ENCODE assay signal across 7 mouse cellular contexts in genomic region chr5:143909417-143910400, GRCm38 (mm10). TPM values are rescaled to one million over a fixed set of nuclear protein-coding genes. Genes with fewer than 3 reads are reported as not detected.
DNase-seq lines count a peak whose midpoint lies in the region; ATAC-seq lines count a peak whose summit lies in the region.

TSS of gene Aimp2 (minus strand) at chr5:143909847.
TSS of gene Pms2 (plus strand) at chr5:143909964.

- H3K9me3 ChIP-seq in embryonic facial prominence, embryonic 12.5 days = no peaks in the 10 kb centered on the region
- no peaks in the 10 kb centered on the region for H3K9me3 ChIP-seq in limb, embryonic 11.5 days (ENCODE audit: control insufficient read depth, low read length)
- no peaks in the 10 kb centered on the region for H3K9me3 ChIP-seq in midbrain, embryonic 14.5 days (ENCODE audit: control insufficient read depth, low read length)

- H3K27ac ChIP-seq in embryonic facial prominence, embryonic 12.5 days = peak within 1 kb of the TSS; percentile 78
- peak within 1 kb of the TSS; percentile 70 for H3K27ac ChIP-seq in limb, embryonic 11.5 days (replicated peaks; ENCODE audit: low read depth, low read length)
- peak within 1 kb of the TSS; percentile 84 for H3K27ac ChIP-seq in midbrain, embryonic 14.5 days (replicated peaks; ENCODE audit: low read depth, low read length)

- DNase-seq in adrenal gland, postnatal 25 days = peak; percentile 90
- DNase-seq in heart, adult 11 months = peak; percentile 100
- DNase-seq in kidney, adult 18-20 months = peak; percentile 96
- peak; percentile 95 for DNase-seq in limb, embryonic 11.5 days (ENCODE audit: low spot score)
- peak; percentile 99 for DNase-seq in midbrain, embryonic 14.5 days
- DNase-seq in spleen, adult 18-20 months = peak; percentile 85 to 86

- H3K4me2 ChIP-seq in embryonic facial prominence, embryonic 12.5 days (replicated peaks) = peak within 1 kb of the TSS; percentile 76
- peak within 1 kb of the TSS; percentile 75 for H3K4me2 ChIP-seq in limb, embryonic 11.5 days (ENCODE audit: low read depth, severe bottlenecking)
- H3K4me2 ChIP-seq in midbrain, embryonic 14.5 days (ENCODE audit: low read length) = peak within 1 kb of the TSS; percentile 82

- ATAC-seq in embryonic facial prominence, embryonic 12.5 days (ENCODE audit: insufficient number of reproducible peaks, insufficient read depth, low FRiP score, low TSS enrichment) = peak; percentile 98
- ATAC-seq in limb, embryonic 11.5 days (ENCODE audit: insufficient number of reproducible peaks, low FRiP score, low TSS enrichment, low read depth) = peak; percentile 99
- peak; percentile 100 for ATAC-seq in midbrain, embryonic 14.5 days (ENCODE audit: low FRiP score, low TSS enrichment)

- peak within 1 kb of the TSS; percentile 79 for H3K4me3 ChIP-seq in embryonic facial prominence, embryonic 12.5 days
- H3K4me3 ChIP-seq in limb, embryonic 11.5 days (ENCODE audit: low read depth, low read length) = peak within 1 kb of the TSS; percentile 71
- H3K4me3 ChIP-seq in midbrain, embryonic 14.5 days (replicated peaks; ENCODE audit: low read depth, low read length) = peak within 1 kb of the TSS; percentile 75

- peaks cover 13% of the 10 kb centered on the region for H3K36me3 ChIP-seq in embryonic facial prominence, embryonic 12.5 days
- peaks cover 3% of the 10 kb centered on the region; the same call in 1 of the 2 replicates for H3K36me3 ChIP-seq in limb, embryonic 11.5 days (ENCODE audit: control insufficient read depth, insufficient read depth, low read length)
- peaks cover 31% of the 10 kb centered on the region for H3K36me3 ChIP-seq in midbrain, embryonic 14.5 days (ENCODE audit: control insufficient read depth, insufficient read depth, low read length)

- H3K27me3 ChIP-seq in embryonic facial prominence, embryonic 12.5 days = no peaks in the 10 kb centered on the region
- H3K27me3 ChIP-seq in limb, embryonic 11.5 days (ENCODE audit: control insufficient read depth, insufficient read depth, low read length) = no peaks in the 10 kb centered on the region
- no peaks in the 10 kb centered on the region for H3K27me3 ChIP-seq in midbrain, embryonic 14.5 days (ENCODE audit: control insufficient read depth, insufficient read depth, low read length)

- WGBS in embryonic facial prominence, embryonic 12.5 days = under 1% methylated on average over 70 of the region's 70 CpGs
- WGBS in limb, embryonic 11.5 days = under 1% methylated on average over 70 of the region's 70 CpGs
- under 1% methylated on average over 70 of the region's 70 CpGs for WGBS in midbrain, embryonic 14.5 days

- H3K9ac ChIP-seq in embryonic facial prominence, embryonic 12.5 days = peak within 1 kb of the TSS; percentile 64
- H3K9ac ChIP-seq in limb, embryonic 11.5 days (ENCODE audit: low read length) = peak within 1 kb of the TSS; percentile 67
- peak within 1 kb of the TSS; percentile 60 for H3K9ac ChIP-seq in midbrain, embryonic 14.5 days (replicated peaks; ENCODE audit: low read length)

- peaks cover 18% of the 10 kb centered on the region for H3K4me1 ChIP-seq in embryonic facial prominence, embryonic 12.5 days
- peaks cover 10% of the 10 kb centered on the region; the same call in 1 of the 2 replicates for H3K4me1 ChIP-seq in limb, embryonic 11.5 days (ENCODE audit: control insufficient read depth, insufficient read depth, low read length)
- H3K4me1 ChIP-seq in midbrain, embryonic 14.5 days (ENCODE audit: control insufficient read depth, insufficient read depth, low read length) = peaks cover 20% of the 10 kb centered on the region

RNA-seq across cellular contexts. Expression of gene Aimp2, which starts in this region (rescaled TPM):
- total RNA-seq in adrenal gland, postnatal 25 days (2021) = 38.3 and 44.5 TPM in 2 replicates
- 89.4 and 95.2 TPM in 2 replicates for polyA plus RNA-seq in embryonic facial prominence, embryonic 12.5 days (2016; fragmentation: Nextera tagmentation; extraction: Ambion mirVana)
- polyA plus RNA-seq in limb, embryonic 11.5 days (2014; fragmentation: Nextera tagmentation; extraction: Ambion mirVana) = 111 and 114 TPM in 2 replicates
- 72.3 and 83.0 TPM in 2 replicates for polyA plus RNA-seq in midbrain, embryonic 14.5 days (2014; fragmentation: Nextera tagmentation; extraction: Ambion mirVana)

RNA-seq across cellular contexts. Expression of gene Pms2, which starts in this region (rescaled TPM):
- total RNA-seq in adrenal gland, postnatal 25 days (2021) = 9.4 and 11.0 TPM in 2 replicates
- polyA plus RNA-seq in embryonic facial prominence, embryonic 12.5 days (2016; fragmentation: Nextera tagmentation; extraction: Ambion mirVana) = 34.4 and 40.4 TPM in 2 replicates
- 39.1 and 39.3 TPM in 2 replicates for polyA plus RNA-seq in limb, embryonic 11.5 days (2014; fragmentation: Nextera tagmentation; extraction: Ambion mirVana)
- 26.9 and 31.0 TPM in 2 replicates for polyA plus RNA-seq in midbrain, embryonic 14.5 days (2014; fragmentation: Nextera tagmentation; extraction: Ambion mirVana)

Comparison
In these comparisons a context has a peak if more than half of its experiments do, and no peak if none do; other contexts are left out.
1. Peak in every context shown above with its lines: DNase-seq, ATAC-seq, H3K4me3 ChIP-seq and H3K27ac ChIP-seq.